8 mouse cellular contexts compared by ENCODE assay signal in genomic region chr4:126532292-126532691, GRCm38 (mm10). TPM values are rescaled to one million over a fixed set of nuclear protein-coding genes. Genes with fewer than 3 reads are reported as not detected.
DNase-seq lines count a peak whose midpoint lies in the region; ATAC-seq and TF ChIP-seq lines count a peak whose summit lies in the region.

No protein-coding gene starts in this region.

- H3K9me3 ChIP-seq in forebrain, embryonic 10.5 days: no peaks in the 10 kb centered on the region
- H3K9me3 ChIP-seq in intestine, embryonic 16.5 days (ENCODE audit: control insufficient read depth, low read length): no peaks in the 10 kb centered on the region
- H3K9me3 ChIP-seq in neural tube, embryonic 13.5 days: no peaks in the 10 kb centered on the region

- no peak for TF ChIP-seq POLR2A in liver, adult 2 months (IDR thresholded peaks at IDR 0.05; ENCODE audit: extremely low read depth, insufficient read depth, low read length)
- no peak for TF ChIP-seq POLR2A in thymus, adult 2 months (IDR thresholded peaks at IDR 0.05; ENCODE audit: control insufficient read depth, extremely low read depth, insufficient read depth, low read length, poor library complexity)

- peak overlapping the region; percentile 93 for H3K4me3 ChIP-seq in liver, adult 2 months (ENCODE audit: insufficient read depth, low read depth, low read length)
- peak overlapping the region; percentile 94 for H3K4me3 ChIP-seq in forebrain, embryonic 10.5 days
- H3K4me3 ChIP-seq in intestine, embryonic 16.5 days (ENCODE audit: low read length): peak overlapping the region; percentile 93
- H3K4me3 ChIP-seq in neural tube, embryonic 13.5 days: peak overlapping the region; percentile 56
- H3K4me3 ChIP-seq in thymus, adult 2 months (ENCODE audit: control insufficient read depth, insufficient read depth, low read length): no peak overlapping the region; the same call in 1 of the 2 replicates

- peak overlapping the region; percentile 70 for H3K4me2 ChIP-seq in intestine, embryonic 16.5 days (ENCODE audit: low read depth, low read length)
- H3K4me2 ChIP-seq in neural tube, embryonic 13.5 days: peak overlapping the region; percentile 68

- no peak for ATAC-seq in intestine, embryonic 16.5 days
- ATAC-seq in neural tube, embryonic 13.5 days (ENCODE audit: low read depth): no peak

- DNase-seq in liver, adult 2 months (ENCODE audit: extremely low read depth, low read depth, low spot score): no peak
- DNase-seq in liver: no peak
- DNase-seq in forebrain, embryonic 10.5 days (ENCODE audit: extremely low spot score, low spot score): no peak
- DNase-seq in frontal cortex, postnatal 10 days (ENCODE audit: low spot score in 2 of 2): no peak
- DNase-seq in thymus, postnatal 36 days: no peak
- no peak for DNase-seq in thymus, adult 2 months

- no peaks in the 10 kb centered on the region for H3K79me2 ChIP-seq in liver, adult 2 months (ENCODE audit: control insufficient read depth, insufficient read depth, low read length)

- no peak for TF ChIP-seq CTCF in liver, adult 2 months (IDR thresholded peaks at IDR 0.05; ENCODE audit: low read depth, low read length)
- TF ChIP-seq CTCF in thymus, adult 2 months (IDR thresholded peaks at IDR 0.05; ENCODE audit: borderline replicate concordance, control insufficient read depth, extremely low read depth, insufficient read depth, low read length, poor library complexity): no peak

- no peaks in the 10 kb centered on the region for H3K36me3 ChIP-seq in liver, adult 2 months (ENCODE audit: control insufficient read depth, insufficient read depth, low read length)
- no peaks in the 10 kb centered on the region for H3K36me3 ChIP-seq in forebrain, embryonic 10.5 days (replicated peaks)
- no peaks in the 10 kb centered on the region for H3K36me3 ChIP-seq in intestine, embryonic 16.5 days (ENCODE audit: control insufficient read depth, insufficient read depth, low read length)
- no peaks in the 10 kb centered on the region for H3K36me3 ChIP-seq in neural tube, embryonic 13.5 days
- no peaks in the 10 kb centered on the region for H3K36me3 ChIP-seq in thymus, adult 2 months (ENCODE audit: control insufficient read depth, insufficient read depth, low read length)

- H3K27ac ChIP-seq in liver, adult 2 months (replicated peaks; ENCODE audit: insufficient read depth, low read depth, low read length): no peak overlapping the region
- H3K27ac ChIP-seq in forebrain, embryonic 10.5 days: no peak overlapping the region
- no peak overlapping the region for H3K27ac ChIP-seq in intestine, embryonic 16.5 days (ENCODE audit: low read length)
- H3K27ac ChIP-seq in neural tube, embryonic 13.5 days (replicated peaks): no peak overlapping the region
- H3K27ac ChIP-seq in thymus, adult 2 months (ENCODE audit: control insufficient read depth, insufficient read depth, low read length): no peak overlapping the region

- H3K9ac ChIP-seq in liver, adult 2 months (ENCODE audit: low read depth, low read length): peak overlapping the region; percentile 88
- peak overlapping the region; percentile 82; the same call in 1 of the 2 replicates for H3K9ac ChIP-seq in intestine, embryonic 16.5 days (ENCODE audit: low read depth, low read length)
- peak overlapping the region; percentile 82 for H3K9ac ChIP-seq in neural tube, embryonic 13.5 days

- H3K4me1 ChIP-seq in liver, adult 2 months (ENCODE audit: control insufficient read depth, insufficient read depth, low read length): peaks cover 4% of the 10 kb centered on the region
- H3K4me1 ChIP-seq in forebrain, embryonic 10.5 days: peaks cover 16% of the 10 kb centered on the region
- H3K4me1 ChIP-seq in intestine, embryonic 16.5 days (ENCODE audit: control insufficient read depth, insufficient read depth, low read length): no peaks in the 10 kb centered on the region
- H3K4me1 ChIP-seq in neural tube, embryonic 13.5 days (replicated peaks): peaks cover 19% of the 10 kb centered on the region
- H3K4me1 ChIP-seq in thymus, adult 2 months (replicated peaks; ENCODE audit: control insufficient read depth, insufficient read depth, low read length): no peaks in the 10 kb centered on the region

- 37% methylated on average over 5 of the region's 5 CpGs for WGBS in liver, adult 2 months
- WGBS in forebrain, embryonic 10.5 days: 34% methylated on average over 5 of the region's 5 CpGs
- WGBS in intestine, embryonic 16.5 days: 48% methylated on average over 5 of the region's 5 CpGs
- WGBS in neural tube, embryonic 13.5 days: 38% methylated on average over 5 of the region's 5 CpGs
- WGBS in thymus, adult 2 months: 78% methylated on average over 5 of the region's 5 CpGs

- H3K27me3 ChIP-seq in liver, adult 2 months (ENCODE audit: control insufficient read depth, insufficient read depth, low read length): no peaks in the 10 kb centered on the region
- peaks cover 42% of the 10 kb centered on the region for H3K27me3 ChIP-seq in forebrain, embryonic 10.5 days (ENCODE audit: poor library complexity, severe bottlenecking)
- H3K27me3 ChIP-seq in intestine, embryonic 16.5 days (replicated peaks; ENCODE audit: control insufficient read depth, insufficient read depth, low read length): no peaks in the 10 kb centered on the region
- H3K27me3 ChIP-seq in neural tube, embryonic 13.5 days: 0 out of 2 replicates have a peak, but pooled peaks cover 5% of the 10 kb centered on the region
- H3K27me3 ChIP-seq in thymus, adult 2 months (ENCODE audit: control insufficient read depth, insufficient read depth, low read length): peaks cover 4% of the 10 kb centered on the region; the same call in 1 of the 2 replicates

RNA-seq across cellular contexts. Expression of gene Ago4, which starts 1.0 kb away (rescaled TPM):
- total RNA-seq in liver, adult 2 months (2014; rRNA removed): 2.2 and 2.3 TPM in 2 replicates
- polyA plus RNA-seq in liver, adult 2 months (2012; rRNA removed): 0.65 and 0.82 TPM in 2 replicates
- 0.97 and 0.99 TPM in 2 replicates for polyA plus RNA-seq in forebrain, embryonic 10.5 days (2016; fragmentation: Nextera tagmentation; extraction: Ambion mirVana)
- polyA plus RNA-seq in intestine, embryonic 16.5 days (2015; fragmentation: Nextera tagmentation; extraction: Ambion mirVana): 0.65 and 0.86 TPM in 2 replicates
- 8.7 and 9.1 TPM in 2 replicates for polyA plus RNA-seq in neural tube, embryonic 13.5 days (2015; fragmentation: Nextera tagmentation; extraction: Ambion mirVana)
- 0.48 and 0.62 TPM in 2 replicates for polyA plus RNA-seq in thymus, adult 2 months (2012; rRNA removed)

RNA-seq across cellular contexts. Expression of gene Clspn, which starts 24.4 kb away (rescaled TPM):
- total RNA-seq in liver, adult 2 months (2014; rRNA removed): 0.28 and 0.40 TPM in 2 replicates
- 0.05 and 0.15 TPM in 2 replicates for polyA plus RNA-seq in liver, adult 2 months (2012; rRNA removed)
- polyA plus RNA-seq in forebrain, embryonic 10.5 days (2016; fragmentation: Nextera tagmentation; extraction: Ambion mirVana): 64.3 and 65.9 TPM in 2 replicates
- 20.8 and 26.5 TPM in 2 replicates for polyA plus RNA-seq in intestine, embryonic 16.5 days (2015; fragmentation: Nextera tagmentation; extraction: Ambion mirVana)
- polyA plus RNA-seq in neural tube, embryonic 13.5 days (2015; fragmentation: Nextera tagmentation; extraction: Ambion mirVana): 6.5 and 8.6 TPM in 2 replicates
- polyA plus RNA-seq in thymus, adult 2 months (2012; rRNA removed): 8.1 and 11.4 TPM in 2 replicates
